Mouse (Mus musculus) lung, postnatal 0 days (tissue): ENCODE data around the gene Rdm1.
"Not testable (repeated sequence)": the region's sequence is repeated elsewhere in the genome, so short reads cannot be mapped to it uniquely, and the experiment has no call there.

ENCODE experiments used
- CTCF ChIP-seq: IDR thresholded peaks from 2 replicates; pipeline ENCODE4 v1.5.1; 2016; ENCODE audit warnings: antibody characterized with exemption, mild to moderate bottlenecking
- EP300 ChIP-seq: IDR thresholded peaks from 2 replicates; pipeline ENCODE4 v1.6.1; 2016; ENCODE audit warnings: antibody characterized with exemption, mild to moderate bottlenecking, control low read depth

- TF ChIP-seq CTCF, EP300: not testable (repeated sequence)
Observed at GRCm38 (mm10) chr11:101628733-101629417, 1.9 kb downstream of the Rdm1 start.
